Mouse (Mus musculus) olfactory bulb, adult 2 months (tissue): Measurements from ENCODE around the gene Optn.

Experiments used
- CTCF ChIP-seq: fragments of 200-500 bp; IDR thresholded peaks from 2 replicates; pipeline ENCODE4 v1.5.1; 2012; ENCODE audit warnings: low read depth, mild to moderate bottlenecking, low read length, moderate library complexity; ENCODE audit not compliant: insufficient read depth
- POLR2A ChIP-seq: fragments of 200-500 bp; IDR thresholded peaks from 2 replicates; pipeline ENCODE4 v1.6.1; 2012; ENCODE audit warnings: mild to moderate bottlenecking, low read depth, low read length, moderate library complexity; ENCODE audit not compliant: insufficient read depth

DNA sequence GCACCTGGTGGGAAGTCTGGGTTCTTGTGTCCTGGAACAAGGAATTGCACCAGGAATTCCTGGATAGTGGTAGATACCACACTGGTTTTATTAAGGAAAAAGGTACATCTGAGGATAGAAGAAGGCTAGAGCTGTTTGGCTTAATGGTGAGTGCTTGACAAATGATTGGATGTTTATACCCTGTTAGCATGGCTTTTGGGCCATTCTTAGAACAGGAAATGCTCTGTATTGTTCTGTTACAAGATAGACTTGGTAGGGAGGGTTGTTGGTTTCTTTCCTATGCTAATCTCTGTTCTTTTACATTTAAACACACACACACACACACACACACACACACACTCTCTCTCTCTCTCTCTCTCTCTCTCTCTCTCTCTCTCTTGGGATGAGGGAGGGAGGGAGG, 12.0 kb upstream of the Optn start:
- TF ChIP-seq CTCF = no peak
- TF ChIP-seq POLR2A = no peak
